Mouse (Mus musculus) liver, embryonic 11.5 days (tissue): ENCODE measurements around the gene B3gnt3. TPM values are rescaled to one million over a fixed set of nuclear protein-coding genes. Genes with fewer than 3 reads are reported as not detected.
A peak's percentile ranks its signal among the peaks of the same experiment; 100 is the strongest.

Source experiments
- ATAC-seq: fragments of 200-750 bp; cut with Nextera tagmentation; replicated peaks from 2 replicates; pipeline ENCODE4 v1.8.0; 2017; ENCODE audit warnings: moderate number of reproducible peaks, mild to moderate bottlenecking, moderate TSS enrichment, moderate library complexity; ENCODE audit not compliant: low FRiP score
- DNase-seq: peaks from one replicate; pipeline ENCODE4 v3.0.0-alpha.2; 2017; ENCODE audit warnings: low spot score
- H3K27ac ChIP-seq: fragments of 300-500 bp; sonication (generic); 2 replicates; pipeline ENCODE4 v1.5.1; 2014; ENCODE audit warnings: mild to moderate bottlenecking, low read depth, low read length, control low read depth
- H3K27me3 ChIP-seq: fragments of 300-500 bp; sonication (generic); replicated peaks from 2 replicates; pipeline ENCODE4 v1.6.1; 2014; ENCODE audit warnings: low read length, mixed read lengths; ENCODE audit not compliant: control insufficient read depth, insufficient read depth
- H3K36me3 ChIP-seq: fragments of 300-500 bp; sonication (generic); 2 replicates; pipeline ENCODE4 v1.6.1; 2014; ENCODE audit warnings: mild to moderate bottlenecking, low read length, moderate library complexity, mixed read lengths; ENCODE audit not compliant: control insufficient read depth, insufficient read depth
- H3K4me1 ChIP-seq: fragments of 300-500 bp; sonication (generic); replicated peaks from 2 replicates; pipeline ENCODE4 v1.6.1; 2014; ENCODE audit warnings: low read length, mixed read lengths; ENCODE audit not compliant: control insufficient read depth, insufficient read depth
- H3K4me2 ChIP-seq: fragments of 300-500 bp; sonication (generic); 2 replicates; pipeline ENCODE4 v1.6.1; 2014; ENCODE audit warnings: mild to moderate bottlenecking, control low read depth, moderate library complexity
- H3K4me3 ChIP-seq: fragments of 300-500 bp; sonication (generic); 2 replicates; pipeline ENCODE4 v1.5.1; 2014; ENCODE audit warnings: low read depth, low read length, control low read depth
- H3K9ac ChIP-seq: fragments of 300-500 bp; sonication (generic); 2 replicates; pipeline ENCODE4 v1.6.1; 2014; ENCODE audit warnings: low read depth, low read length, control low read depth
- H3K9me3 ChIP-seq: fragments of 300-500 bp; sonication (generic); 2 replicates; pipeline ENCODE4 v1.6.1; 2016; ENCODE audit warnings: low read length, inconsistent platforms, mixed read lengths; ENCODE audit not compliant: control insufficient read depth
- WGBS: fragments of 180-500 bp; shearing (Covaris S2); extraction: QIAGEN DNeasy Blood & Tissue Kit; methylation state at CpG from one replicate; pipeline ENCODE4 v1.1.7; 2014; 5-methylcytosine and 5-hydroxymethylcytosine counted together
- polyA plus RNA-seq: library from polyadenylated mRNA; unstranded; fragments of >200 nt; fragmentation: Nextera tagmentation; extraction: Ambion mirVana; gene quantifications from 2 replicates; pipeline ENCODE4 v1.2.1, GENCODE M21; 2014

Gene B3gnt3
- polyA plus RNA-seq, 1 experiment from 2014 or later, result 2.9 TPM

- peaks cover 13% of the 10 kb centered on the region; the same call in 1 of the 2 replicates for H3K27me3 ChIP-seq
- no peak overlapping the region for H3K27ac ChIP-seq
- no peak overlapping the region for H3K4me3 ChIP-seq
- H3K9me3 ChIP-seq, result no peaks in the 10 kb centered on the region
- no peak for DNase-seq
- ATAC-seq, result no peak
- 0 out of 2 replicates have a peak, but pooled peaks cover 5% of the 10 kb centered on the region for H3K4me1 ChIP-seq
- no peaks in the 10 kb centered on the region for H3K36me3 ChIP-seq
- 54% methylated on average over 3 of the region's 3 CpGs for WGBS
- no peak overlapping the region for H3K4me2 ChIP-seq
- H3K9ac ChIP-seq, result no peak overlapping the region
These were observed 30.2 kb upstream of the B3gnt3 start for GRCm38 (mm10) chr8:71731652-71732230.

- H3K9me3 ChIP-seq, result no peaks in the 10 kb centered on the region
- no peaks in the 10 kb centered on the region for H3K36me3 ChIP-seq
- no peak overlapping the region for H3K27ac ChIP-seq
- H3K4me1 ChIP-seq, result peaks cover 11% of the 10 kb centered on the region
- H3K9ac ChIP-seq, result no peak overlapping the region
- no peak for ATAC-seq
- H3K27me3 ChIP-seq, result peaks cover 30% of the 10 kb centered on the region
- 8% methylated on average over 14 of the region's 16 CpGs for WGBS
- no peak overlapping the region for H3K4me3 ChIP-seq
- no peak for DNase-seq
- H3K4me2 ChIP-seq, result peak overlapping the region; percentile 68
These were observed 27.4 kb upstream of the B3gnt3 start for GRCm38 (mm10) chr8:71728826-71729620.

DNA sequence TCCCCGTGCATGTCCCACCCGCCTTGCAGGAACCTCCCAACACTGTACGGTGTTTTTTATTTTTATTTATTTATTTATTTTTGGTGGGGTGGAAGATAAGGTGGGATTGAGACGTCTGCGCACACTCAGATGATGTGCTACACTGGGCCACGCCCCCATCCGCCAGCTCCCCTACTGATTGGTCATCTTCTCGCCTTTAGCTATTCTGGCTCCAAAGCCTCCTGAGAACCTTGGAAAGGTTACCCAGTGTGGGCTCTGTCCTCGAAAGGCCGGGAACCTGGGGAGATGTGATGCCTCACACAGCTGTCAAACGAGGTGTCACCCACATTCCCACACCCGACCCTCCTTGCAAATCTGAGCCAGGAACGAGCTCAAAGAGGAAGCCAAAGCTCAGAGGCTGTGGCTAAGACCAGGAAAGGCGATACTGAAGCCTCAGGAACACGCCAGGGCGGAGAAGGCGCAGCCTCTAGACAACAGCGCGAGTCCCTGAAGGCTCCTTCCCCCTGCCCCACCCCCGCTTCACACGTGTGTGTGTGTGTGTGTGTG lies 26.7 kb upstream of the B3gnt3 start:
- no peaks in the 10 kb centered on the region for H3K36me3 ChIP-seq
- no peak overlapping the region for H3K9ac ChIP-seq
- DNase-seq (no peak), ATAC-seq (0 out of 2 replicates have a peak, but pooled peaks have one; percentile 27)
- peaks cover 32% of the 10 kb centered on the region for H3K27me3 ChIP-seq
- peak overlapping the region; percentile 68 for H3K4me2 ChIP-seq
- H3K27ac ChIP-seq, result no peak overlapping the region
- peak overlapping the region; percentile 31 for H3K4me3 ChIP-seq
- H3K9me3 ChIP-seq, result no peaks in the 10 kb centered on the region
- WGBS, result 5% methylated on average over 20 of the region's 21 CpGs
- H3K4me1 ChIP-seq, result peaks cover 13% of the 10 kb centered on the region

GRCm38 (mm10) chr8:71725122-71725924 lies 23.7 kb upstream of the B3gnt3 start, which contains the start of gene Fcho1:
Fcho1 (minus strand) TSS chr8:71725716.
- H3K27me3 ChIP-seq, result peaks cover 30% of the 10 kb centered on the region
- no peaks in the 10 kb centered on the region for H3K36me3 ChIP-seq
- peak within 1 kb of the TSS; percentile 92 for H3K4me2 ChIP-seq
- no peaks in the 10 kb centered on the region for H3K9me3 ChIP-seq
- DNase-seq (peak; percentile 77), ATAC-seq (peak; percentile 81)
- peaks cover 15% of the 10 kb centered on the region for H3K4me1 ChIP-seq
- H3K4me3 ChIP-seq, result peak within 1 kb of the TSS; percentile 69
- H3K27ac ChIP-seq, result no peak within 1 kb of the TSS
- WGBS, result 1% methylated on average over 51 of the region's 54 CpGs
- H3K9ac ChIP-seq, result peak within 1 kb of the TSS; percentile 73

DNA sequence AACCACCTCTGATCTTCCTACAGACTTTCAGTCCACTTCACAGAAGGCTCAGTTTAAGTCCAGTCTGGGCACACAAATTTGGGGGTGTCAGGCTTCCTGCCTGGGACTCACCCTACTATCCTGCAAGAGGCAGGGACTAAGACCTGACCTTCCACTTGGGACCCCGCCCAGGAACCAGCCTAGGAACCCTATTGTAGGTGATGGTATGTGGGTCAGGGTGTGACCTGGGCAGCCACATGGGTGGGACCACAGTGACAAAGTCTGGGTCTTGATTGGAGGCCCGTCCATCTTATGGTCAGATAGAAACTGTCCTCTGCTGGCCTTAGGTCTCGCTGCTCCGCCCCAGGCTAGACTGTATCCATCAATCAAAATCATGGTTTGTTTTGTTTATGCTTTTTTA lies 22.8 kb upstream of the B3gnt3 start:
- H3K9ac ChIP-seq, result no peak overlapping the region
- no peaks in the 10 kb centered on the region for H3K36me3 ChIP-seq
- peak overlapping the region; percentile 92 for H3K4me2 ChIP-seq

DNA sequence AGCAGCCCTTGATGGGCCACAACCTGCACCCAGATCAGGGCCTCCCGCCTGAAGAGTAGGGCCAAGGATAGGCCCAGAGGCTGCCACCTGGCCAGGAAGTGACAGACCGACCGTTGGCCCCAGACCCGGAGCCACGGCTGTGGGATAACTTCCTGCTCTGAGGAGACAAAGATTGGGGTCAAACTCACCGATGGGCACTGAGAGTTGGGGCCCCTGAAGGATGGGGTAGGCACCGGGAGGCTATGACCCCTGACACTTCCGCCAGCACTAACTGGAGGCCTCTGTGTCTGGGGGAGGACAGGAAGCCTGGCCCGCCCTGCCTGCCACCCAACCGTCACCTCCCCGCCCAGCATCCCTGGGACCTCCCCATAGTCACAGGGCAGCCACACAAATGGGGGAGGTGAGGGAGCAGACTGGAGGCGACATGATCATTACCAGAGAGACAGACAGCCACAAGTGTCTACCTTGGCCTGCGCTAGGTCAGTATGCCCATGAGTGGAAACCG lies 21.5 kb upstream of the B3gnt3 start:
- Histone ChIP-seq H3K9ac (peak overlapping the region; percentile 46), H3K27ac (no peak overlapping the region), H3K27me3 (peaks cover 24% of the 10 kb centered on the region), H3K9me3 (no peaks in the 10 kb centered on the region), H3K36me3 (no peaks in the 10 kb centered on the region), H3K4me3 (peak overlapping the region; percentile 33), H3K4me2 (peak overlapping the region; percentile 57), H3K4me1 (peaks cover 10% of the 10 kb centered on the region)
- 36% methylated on average over 14 of the region's 14 CpGs for WGBS
- ATAC-seq (peak; percentile 73), DNase-seq (no peak)

More for the DNA sequence above, 22.8 kb upstream of the B3gnt3 start:
- no peak for DNase-seq
- ATAC-seq, result no peak
- WGBS, result 64% methylated on average over 4 of the region's 4 CpGs
- Histone ChIP-seq H3K27me3 (peaks cover 26% of the 10 kb centered on the region), H3K9me3 (no peaks in the 10 kb centered on the region), H3K4me3 (no peak overlapping the region), H3K27ac (no peak overlapping the region), H3K4me1 (peaks cover 15% of the 10 kb centered on the region)

GRCm38 (mm10) chr8:71719928-71720457 lies 18.4 kb upstream of the B3gnt3 start:
- H3K27ac ChIP-seq, result no peak overlapping the region
- ATAC-seq, result no peak

DNA sequence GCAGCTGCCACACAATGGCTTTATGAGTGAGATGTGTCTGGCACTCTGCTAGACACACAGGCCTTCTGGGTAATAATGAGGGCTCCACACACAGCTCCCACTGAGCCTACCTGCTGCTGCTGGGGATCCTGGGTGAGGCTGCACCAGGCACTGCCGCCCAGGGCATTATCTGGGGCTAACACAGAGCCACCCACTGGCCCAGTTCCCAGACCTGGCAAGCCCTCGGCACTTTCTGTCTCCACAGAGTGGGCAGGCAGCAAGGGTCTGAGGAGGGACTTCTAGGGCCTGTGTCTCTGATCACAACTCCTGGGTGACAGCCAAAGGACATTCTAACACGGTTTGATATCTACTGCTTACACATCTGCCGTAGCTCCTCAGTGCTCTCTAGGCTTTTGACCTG lies 17.6 kb upstream of the B3gnt3 start:
- H3K4me2 ChIP-seq, result no peak overlapping the region
- 68% methylated on average over 4 of the region's 4 CpGs for WGBS

More at GRCm38 (mm10) chr8:71719928-71720457, 18.4 kb upstream of the B3gnt3 start:
- Histone ChIP-seq H3K9me3 (no peaks in the 10 kb centered on the region), H3K4me3 (no peak overlapping the region), H3K4me2 (no peak overlapping the region), H3K36me3 (no peaks in the 10 kb centered on the region), H3K9ac (no peak overlapping the region), H3K4me1 (peaks cover 6% of the 10 kb centered on the region), H3K27me3 (peaks cover 11% of the 10 kb centered on the region)
- 48% methylated on average over 7 of the region's 7 CpGs for WGBS
- no peak for DNase-seq

More for the DNA sequence above, 17.6 kb upstream of the B3gnt3 start:
- DNase-seq, result no peak
- H3K36me3 ChIP-seq, result no peaks in the 10 kb centered on the region
- no peak overlapping the region for H3K9ac ChIP-seq
- H3K27ac ChIP-seq, result no peak overlapping the region
- no peaks in the 10 kb centered on the region for H3K9me3 ChIP-seq
- H3K4me3 ChIP-seq, result no peak overlapping the region
- peaks cover 4% of the 10 kb centered on the region; the same call in 1 of the 2 replicates for H3K4me1 ChIP-seq
- H3K27me3 ChIP-seq, result peaks cover 5% of the 10 kb centered on the region; the same call in 1 of the 2 replicates
- no peak for ATAC-seq
